Mouse (Mus musculus): ENCODE data around the gene Grm1.

DNA sequence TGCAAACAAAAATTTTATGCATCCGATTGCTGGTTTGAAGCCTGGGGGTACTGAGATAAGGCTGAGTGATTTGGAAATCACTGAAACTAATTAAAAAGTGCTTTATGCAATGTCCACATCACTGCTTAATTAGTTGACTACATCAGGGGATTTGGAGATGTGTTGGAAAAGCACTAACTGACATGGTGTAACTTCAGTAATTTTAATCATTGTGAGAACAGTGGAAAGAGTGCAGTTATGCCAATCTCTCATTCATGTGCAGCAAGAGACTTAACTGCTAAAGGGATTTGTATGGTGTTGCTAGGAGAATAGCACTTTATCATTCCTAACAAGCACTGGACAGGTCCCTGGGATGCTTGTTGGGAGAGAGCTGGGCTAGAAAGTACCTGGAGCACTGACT lies 307.3 kb downstream of the Grm1 start:
- TF ChIP-seq EP300 (IDR thresholded peaks at IDR 0.05; ENCODE audit: low read depth): no peak
- TF ChIP-seq CTCF (IDR thresholded peaks at IDR 0.05; ENCODE audit: low read depth): no peak
